Mouse (Mus musculus): ENCODE data around the gene Kcnab2.

GRCm38 (mm10) chr4:152488046-152488445 lies 10.4 kb upstream of the Kcnab2 start:
- TF ChIP-seq CTCF (IDR thresholded peaks at IDR 0.05) = no peak
- no peak for TF ChIP-seq EP300 (IDR thresholded peaks at IDR 0.05)

All from lung, postnatal 0 days (tissue).